Mouse (Mus musculus) hindbrain, embryonic 14.5 days (tissue): ENCODE results near the gene Rps18. TPM values are rescaled to one million over a fixed set of nuclear protein-coding genes. Genes with fewer than 3 reads are reported as not detected.
"Not testable (repeated sequence)": the region's sequence is repeated elsewhere in the genome, so short reads cannot be mapped to it uniquely, and the experiment has no call there.

ENCODE experiments used
- ATAC-seq: fragments of 200-750 bp; cut with Nextera tagmentation; 2 replicates; pipeline ENCODE4 v1.8.0; 2017; ENCODE audit warnings: moderate number of reproducible peaks, mild to moderate bottlenecking, moderate TSS enrichment, moderate library complexity; ENCODE audit not compliant: low FRiP score
- DNase-seq: peaks from one replicate; pipeline ENCODE4 v3.0.0-alpha.2; 2015; ENCODE audit warnings: low spot score
- H3K27ac ChIP-seq: fragments of 300-500 bp; sonication (generic); 2 replicates; pipeline ENCODE4 v1.5.1; 2014; ENCODE audit warnings: mild to moderate bottlenecking, moderate library complexity
- H3K27me3 ChIP-seq: fragments of 300-500 bp; sonication (generic); 2 replicates; pipeline ENCODE4 v1.6.1; 2014; ENCODE audit warnings: mild to moderate bottlenecking, low read length, mixed read lengths; ENCODE audit not compliant: control insufficient read depth, insufficient read depth
- H3K36me3 ChIP-seq: fragments of 300-500 bp; sonication (generic); replicated peaks from 2 replicates; pipeline ENCODE4 v1.6.1; 2014; ENCODE audit not compliant: control insufficient read depth, insufficient read depth
- H3K4me1 ChIP-seq: fragments of 300-500 bp; sonication (generic); replicated peaks from 2 replicates; pipeline ENCODE4 v1.6.1; 2014; ENCODE audit warnings: antibody characterized with exemption, low read length, mixed read lengths; ENCODE audit not compliant: control insufficient read depth, insufficient read depth
- H3K4me2 ChIP-seq: fragments of 300-500 bp; sonication (generic); replicated peaks from 2 replicates; pipeline ENCODE4 v1.6.1; 2014; ENCODE audit warnings: mild to moderate bottlenecking, moderate library complexity
- H3K4me3 ChIP-seq: fragments of 300-500 bp; sonication (generic); replicated peaks from 2 replicates; pipeline ENCODE4 v1.5.1; 2014; ENCODE audit warnings: mild to moderate bottlenecking, low read length
- H3K9ac ChIP-seq: fragments of 300-500 bp; sonication (generic); 2 replicates; pipeline ENCODE4 v1.6.1; 2014
- H3K9me3 ChIP-seq: fragments of 300-500 bp; sonication (generic); 2 replicates; pipeline ENCODE4 v1.6.1; 2016; ENCODE audit warnings: low read length; ENCODE audit not compliant: control insufficient read depth
- WGBS: fragments of 180-500 bp; shearing (Covaris S2); extraction: QIAGEN DNeasy Blood & Tissue Kit; methylation state at CpG from one replicate; pipeline ENCODE4 v1.1.7; 2014; 5-methylcytosine and 5-hydroxymethylcytosine counted together
- polyA plus RNA-seq: library from polyadenylated mRNA; unstranded; fragments of >200 nt; fragmentation: Nextera tagmentation; extraction: Ambion mirVana; gene quantifications from 2 replicates; pipeline ENCODE4 v1.2.1, GENCODE M21; 2014

Gene Rps18
- polyA plus RNA-seq, 1 experiment from 2014 or later, result 966 TPM

- 95% methylated on average over 11 of the region's 11 CpGs for WGBS
- H3K4me1 ChIP-seq, result peaks cover 17% of the 10 kb centered on the region
- DNase-seq (no peak), ATAC-seq (no peak)
- no peaks in the 10 kb centered on the region for H3K9me3 ChIP-seq
- H3K9ac ChIP-seq, result no peak overlapping the region
- H3K27ac ChIP-seq, result no peak overlapping the region
- no peak overlapping the region for H3K4me3 ChIP-seq
- no peak overlapping the region for H3K4me2 ChIP-seq
- H3K36me3 ChIP-seq, result peaks cover 60% of the 10 kb centered on the region
- H3K27me3 ChIP-seq, result no peaks in the 10 kb centered on the region
Measured at GRCm38 (mm10) chr17:33958451-33958850, 2.6 kb upstream of the Rps18 start.

GRCm38 (mm10) chr17:33957493-33957892, 1.7 kb upstream of the Rps18 start:
- H3K36me3 ChIP-seq, result peaks cover 60% of the 10 kb centered on the region
- no peaks in the 10 kb centered on the region for H3K9me3 ChIP-seq

GRCm38 (mm10) chr17:33956336-33956735, 535 bp upstream of the Rps18 start:
- H3K9me3 ChIP-seq, result no peaks in the 10 kb centered on the region
- DNase-seq (no peak), ATAC-seq (no peak)
- H3K4me3 ChIP-seq, result peak overlapping the region; percentile 83
- peak overlapping the region; percentile 86 for H3K9ac ChIP-seq
- H3K27ac ChIP-seq, result peak overlapping the region; percentile 90
- H3K36me3 ChIP-seq, result peaks cover 59% of the 10 kb centered on the region
- H3K4me2 ChIP-seq, result peak overlapping the region; percentile 75
- no peaks in the 10 kb centered on the region for H3K27me3 ChIP-seq
- H3K4me1 ChIP-seq, result peaks cover 25% of the 10 kb centered on the region
- WGBS, result 9% methylated on average over 10 of the region's 10 CpGs

More at GRCm38 (mm10) chr17:33957493-33957892, 1.7 kb upstream of the Rps18 start:
- Histone ChIP-seq H3K27ac (no peak overlapping the region), H3K27me3 (no peaks in the 10 kb centered on the region), H3K4me2 (no peak overlapping the region), H3K4me1 (peaks cover 17% of the 10 kb centered on the region), H3K4me3 (no peak overlapping the region), H3K9ac (no peak overlapping the region)
- 88% methylated on average over 6 of the region's 6 CpGs for WGBS
- DNase-seq (no peak), ATAC-seq (no peak)

- WGBS, result under 1% methylated on average over 33 of the region's 33 CpGs
- peak overlapping the region; percentile 90 for H3K9ac ChIP-seq
- H3K4me2 ChIP-seq, result peak overlapping the region; percentile 72
- peak overlapping the region; percentile 85 for H3K27ac ChIP-seq
- DNase-seq (no peak), ATAC-seq (no peak; the same call in 1 of the 2 replicates)
- H3K4me1 ChIP-seq, result peaks cover 34% of the 10 kb centered on the region
- peaks cover 48% of the 10 kb centered on the region for H3K36me3 ChIP-seq
- H3K27me3 ChIP-seq, result no peaks in the 10 kb centered on the region
- no peaks in the 10 kb centered on the region for H3K9me3 ChIP-seq
- H3K4me3 ChIP-seq, result peak overlapping the region; percentile 83
Measured at GRCm38 (mm10) chr17:33954646-33955554, 901 bp downstream of the Rps18 start.

- no peak overlapping the region for H3K27ac ChIP-seq
- WGBS, result 39% methylated on average over 5 of the region's 5 CpGs
- no peak for ATAC-seq
- DNase-seq, result no peak
- no peaks in the 10 kb centered on the region for H3K9me3 ChIP-seq
- H3K36me3 ChIP-seq, result peaks cover 47% of the 10 kb centered on the region
- H3K9ac ChIP-seq, result peak overlapping the region; percentile 90
- H3K4me2 ChIP-seq, result peak overlapping the region; percentile 72
- H3K27me3 ChIP-seq, result no peaks in the 10 kb centered on the region
- peak overlapping the region; percentile 83 for H3K4me3 ChIP-seq
- H3K4me1 ChIP-seq, result peaks cover 39% of the 10 kb centered on the region
Measured at GRCm38 (mm10) chr17:33953961-33954565, 1.7 kb downstream of the Rps18 start.

- Histone ChIP-seq H3K27me3 (no peaks in the 10 kb centered on the region), H3K4me1 (peaks cover 39% of the 10 kb centered on the region), H3K4me2 (peak overlapping the region; percentile 5; the same call in 1 of the 2 replicates), H3K4me3 (no peak overlapping the region), H3K9me3 (no peaks in the 10 kb centered on the region), H3K27ac (no peak overlapping the region), H3K36me3 (peaks cover 46% of the 10 kb centered on the region), H3K9ac (0 out of 2 replicates have a peak overlapping the region, but pooled peaks have one; percentile 90)
- no peak for ATAC-seq
- 80% methylated on average over 3 of the region's 3 CpGs for WGBS
- DNase-seq, result no peak
Measured at GRCm38 (mm10) chr17:33953310-33953709, 2.5 kb downstream of the Rps18 start.

- 0 out of 2 replicates have a peak overlapping the region, but pooled peaks have one; percentile 2 for H3K9ac ChIP-seq
- 78% methylated on average over 4 of the region's 4 CpGs for WGBS
- DNase-seq (no peak), ATAC-seq (no peak)
- H3K27me3 ChIP-seq, result no peaks in the 10 kb centered on the region
- no peak overlapping the region for H3K27ac ChIP-seq
- H3K9me3 ChIP-seq, result no peaks in the 10 kb centered on the region
- no peak overlapping the region for H3K4me3 ChIP-seq
- H3K4me2 ChIP-seq, result 0 out of 2 replicates have a peak overlapping the region, but pooled peaks have one; percentile 5
- peaks cover 50% of the 10 kb centered on the region for H3K36me3 ChIP-seq
- H3K4me1 ChIP-seq, result peaks cover 39% of the 10 kb centered on the region
Measured at GRCm38 (mm10) chr17:33952879-33953278, 2.9 kb downstream of the Rps18 start.

GRCm38 (mm10) chr17:33952015-33952414, 3.8 kb downstream of the Rps18 start:
- Histone ChIP-seq H3K4me1 (peaks cover 39% of the 10 kb centered on the region), H3K36me3 (peaks cover 55% of the 10 kb centered on the region), H3K9ac (peak overlapping the region; percentile 73; the same call in 1 of the 2 replicates), H3K4me3 (peak overlapping the region; percentile 46; the same call in 1 of the 2 replicates), H3K4me2 (peak overlapping the region; percentile 85)
- WGBS, result 73% methylated on average over 12 of the region's 13 CpGs
- H3K27ac ChIP-seq, ATAC-seq, H3K9me3 ChIP-seq, DNase-seq, H3K27me3 ChIP-seq: not testable (repeated sequence)
